Mouse (Mus musculus): ENCODE results near the gene Fam32a. TPM values are rescaled to one million over a fixed set of nuclear protein-coding genes. Genes with fewer than 3 reads are reported as not detected.

Gene Fam32a
- total RNA-seq, 2 experiments from 2014 or later, result 20.4 to 20.7 TPM

- intact Hi-C loops (cut with DNase I), result no loop called here
- no peak for DNase-seq (ENCODE audit: low spot score)
Observed at GRCm38 (mm10) chr8:72271691-72272090, 52.2 kb downstream of the Fam32a start.

- DNase-seq (ENCODE audit: low spot score), result peak; percentile 56
- intact Hi-C loops (cut with DNase I), result no loop called here
Observed at GRCm38 (mm10) chr8:72272361-72272760, 52.8 kb downstream of the Fam32a start.

- intact Hi-C loops (cut with DNase I), result no loop called here
- DNase-seq (ENCODE audit: low spot score), result no peak
Observed at GRCm38 (mm10) chr8:72273111-72273770, 53.7 kb downstream of the Fam32a start.

- no peak for DNase-seq (ENCODE audit: low spot score)
- intact Hi-C loops (cut with DNase I), result no loop called here
Observed at GRCm38 (mm10) chr8:72273807-72274206, 54.3 kb downstream of the Fam32a start.

Other genes starting within 250 kb of the Fam32a start
- gene Cyp4f18, start 210.1 kb upstream of the Fam32a start, total RNA-seq (2021), result under 1 TPM; 0.70 to 0.73 TPM
- not detected for gene Olfr372, start 178.5 kb upstream of the Fam32a start, total RNA-seq (2021)
- not detected for gene Olfr373, start 136.6 kb upstream of the Fam32a start, total RNA-seq (2021)
- not detected for gene Olfr374, start 112.7 kb upstream of the Fam32a start, total RNA-seq (2021)
- gene Tpm4, start 84.8 kb upstream of the Fam32a start, total RNA-seq (2021), result 100 to 1,000 TPM; 105 to 108 TPM
- gene Rab8a, start 58.5 kb upstream of the Fam32a start, total RNA-seq (2021), result 10 to 100 TPM; 23.4 to 23.5 TPM
- not detected for gene Hsh2d, start 30.1 kb upstream of the Fam32a start, total RNA-seq (2021)
- under 1 TPM in 1 of 2 experiments, not detected in 1; 0.49 TPM for gene Cib3, start 6.9 kb upstream of the Fam32a start, total RNA-seq (2021)
- not detected for gene Gm11034, start 6.1 kb upstream of the Fam32a start, total RNA-seq (2021)
- 10 to 100 TPM; 44.0 to 46.1 TPM for gene Ap1m1, start 20.3 kb downstream of the Fam32a start, total RNA-seq (2021)
- gene Gm10282, start 85.5 kb downstream of the Fam32a start, total RNA-seq (2021), result 10 to 100 TPM in 1 of 2 experiments, 1 to 10 TPM in 1; 7.6 to 10.1 TPM
- gene Klf2, start 99.3 kb downstream of the Fam32a start, total RNA-seq (2021), result 10 to 100 TPM; 48.2 to 62.5 TPM
- 10 to 100 TPM; 38.9 to 41.8 TPM for gene Eps15l1, start 201.7 kb downstream of the Fam32a start, total RNA-seq (2021)
- 10 to 100 TPM; 13.1 to 15.4 TPM for gene Calr3, start 224.1 kb downstream of the Fam32a start, total RNA-seq (2021)
- gene 1700030K09Rik, start 224.2 kb downstream of the Fam32a start, total RNA-seq (2021), result 1 to 10 TPM; 4.6 to 7.5 TPM